Mouse (Mus musculus): ENCODE data around the gene Gm20489.
A peak's percentile ranks its signal among the peaks of the same experiment; 100 is the strongest.

The Gm20489 gene

DNA sequence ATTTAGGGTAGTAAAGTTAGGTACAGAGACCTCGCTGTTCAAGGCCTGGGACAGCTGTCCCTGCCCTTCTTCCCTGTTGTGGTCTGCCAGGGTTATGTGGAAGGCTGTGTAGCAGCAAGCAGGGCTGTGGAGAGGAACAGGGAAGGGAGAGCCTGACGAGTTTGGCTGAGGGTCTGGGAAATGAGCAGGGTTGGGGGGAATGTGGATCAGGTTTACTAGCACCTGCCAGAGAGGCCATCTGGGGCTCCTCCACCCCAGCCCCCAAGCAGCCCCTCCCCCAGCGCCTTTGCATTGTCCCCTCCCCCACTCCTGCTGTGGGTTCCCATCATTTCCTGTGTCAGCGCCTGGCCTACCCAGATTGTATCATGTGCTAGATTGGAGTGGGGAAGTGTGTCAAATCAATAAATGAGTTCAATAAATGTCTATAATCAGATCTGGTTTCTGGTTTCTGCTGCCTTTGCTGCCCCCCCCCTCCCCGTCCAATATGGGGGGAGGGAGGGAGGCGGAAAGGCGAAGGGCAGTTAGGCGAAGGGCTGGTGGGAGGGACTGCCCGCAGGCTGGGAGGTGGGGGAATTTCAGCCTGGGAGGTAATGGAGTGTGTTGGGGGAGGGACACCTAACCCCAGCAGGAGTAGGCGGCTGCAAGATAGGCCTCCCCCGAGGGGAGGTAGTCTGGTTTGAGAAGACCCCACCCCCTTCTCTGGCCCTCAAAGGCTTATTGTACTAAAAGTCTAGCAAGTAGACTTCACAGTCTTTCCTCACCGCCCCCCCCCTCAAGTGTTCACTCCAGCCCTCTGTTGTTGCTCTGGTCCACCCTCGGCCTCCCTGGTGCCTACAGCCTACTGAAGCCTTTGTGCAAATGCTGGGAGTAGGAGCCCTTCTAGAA is 8.1 kb downstream of the Gm20489 start:
- peak; percentile 90 for DNase-seq (ENCODE audit: low read depth, low spot score)

DNA sequence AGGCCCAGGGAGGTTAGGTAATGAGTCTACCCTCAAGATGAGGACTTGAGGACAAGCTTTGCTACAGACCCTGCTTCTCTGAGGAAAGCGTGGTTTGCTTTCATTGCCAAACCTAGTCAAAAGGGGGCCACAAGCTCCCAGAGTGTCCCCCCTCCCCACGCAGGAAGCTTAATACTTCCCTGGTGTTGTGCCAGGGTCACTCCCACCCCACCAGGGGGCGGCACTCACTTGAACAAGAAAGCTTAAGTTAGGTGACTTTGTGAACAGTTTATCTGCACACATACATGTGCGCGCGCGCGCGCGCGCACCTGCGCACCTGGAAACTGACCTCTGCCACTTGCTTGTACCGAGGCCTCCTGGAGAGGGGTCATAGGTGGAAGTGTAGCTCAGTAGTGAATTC is 12.2 kb downstream of the Gm20489 start:
- DNase-seq (ENCODE audit: low read depth, low spot score) = no peak

DNA sequence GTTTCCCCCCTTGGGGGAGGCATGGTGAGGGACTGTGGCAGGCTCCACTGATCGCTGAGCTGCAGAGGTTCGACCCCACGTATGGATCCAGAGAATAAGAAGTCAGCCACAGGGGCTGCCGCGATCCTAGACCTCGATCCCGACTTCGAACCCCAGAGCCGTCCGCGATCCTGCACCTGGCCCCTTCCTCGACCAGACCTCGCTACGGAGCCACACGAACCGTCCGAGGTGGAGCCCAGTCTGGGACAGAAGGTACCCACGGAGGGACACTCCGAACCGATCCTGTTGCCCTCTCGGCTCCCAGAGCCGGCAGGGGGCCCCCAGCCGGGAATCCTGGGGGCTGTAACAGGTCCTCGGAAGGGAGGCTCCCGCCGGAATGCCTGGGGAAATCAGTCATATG is 14.1 kb downstream of the Gm20489 start:
- no peak for DNase-seq (ENCODE audit: low read depth, low spot score)

DNA sequence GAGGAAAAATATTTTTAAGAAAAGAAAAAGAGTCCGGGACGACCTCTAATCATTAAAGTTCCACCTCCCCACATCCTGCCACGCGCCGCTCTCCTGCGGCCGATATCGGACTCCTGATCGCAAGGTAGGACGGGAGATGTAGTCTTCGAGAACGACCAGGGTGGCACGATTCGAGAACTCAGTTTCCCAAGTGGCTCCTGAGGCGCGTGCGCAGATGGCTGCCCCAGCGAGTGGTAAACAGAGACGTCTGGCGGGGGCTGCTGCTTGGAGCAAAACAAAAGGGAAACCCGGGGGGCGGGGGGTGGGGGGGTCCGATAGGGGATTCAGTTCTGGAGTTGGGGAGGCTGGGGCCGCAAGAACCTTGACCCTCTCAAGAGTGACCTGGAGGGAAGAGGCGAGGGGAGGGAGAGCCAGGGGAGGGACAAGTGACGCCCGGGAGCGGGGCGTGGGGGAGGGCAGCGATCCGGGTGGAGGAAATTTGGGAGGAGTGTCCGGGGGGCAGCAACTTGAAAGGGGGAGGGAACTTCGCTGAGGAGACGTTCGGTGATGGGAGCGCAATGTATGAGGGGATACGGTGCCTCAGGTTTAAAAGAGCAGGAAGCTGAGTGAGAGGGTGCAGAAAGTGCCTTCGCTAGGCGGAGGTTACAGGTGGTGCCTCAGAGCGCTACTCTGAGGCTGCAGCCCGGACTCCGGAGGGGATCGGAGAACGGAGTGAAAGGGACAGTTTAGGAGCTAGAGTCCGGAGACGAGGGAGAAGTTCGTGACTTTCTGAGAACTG is 14.7 kb downstream of the Gm20489 start, which contains the start of gene Foxo4:
Gene Foxo4, plus strand, starts transcription at position 577 of the 778 bp plus-strand sequence.
- peak; percentile 89 for DNase-seq (ENCODE audit: low read depth, low spot score)

DNA sequence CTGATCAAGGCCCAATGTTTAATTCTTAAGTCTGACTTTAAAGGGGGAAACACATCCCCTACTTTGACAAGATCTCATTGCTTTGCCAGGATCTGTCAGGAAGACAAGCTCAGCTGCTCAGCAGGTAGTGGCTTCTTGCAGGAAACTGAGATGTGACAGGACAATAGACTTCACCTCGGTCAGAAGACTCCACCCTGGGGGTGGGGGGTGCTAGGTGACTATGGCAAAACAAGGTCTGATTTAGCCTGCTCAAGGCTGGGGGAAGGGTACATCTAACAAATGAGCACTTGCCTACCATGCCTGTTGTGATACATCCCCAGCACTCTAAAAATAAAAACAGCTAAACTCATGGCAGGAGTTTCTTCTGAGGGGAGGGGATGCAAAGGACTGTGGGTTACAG is 23.8 kb downstream of the Gm20489 start:
- DNase-seq (ENCODE audit: low read depth, low spot score) = no peak

DNA sequence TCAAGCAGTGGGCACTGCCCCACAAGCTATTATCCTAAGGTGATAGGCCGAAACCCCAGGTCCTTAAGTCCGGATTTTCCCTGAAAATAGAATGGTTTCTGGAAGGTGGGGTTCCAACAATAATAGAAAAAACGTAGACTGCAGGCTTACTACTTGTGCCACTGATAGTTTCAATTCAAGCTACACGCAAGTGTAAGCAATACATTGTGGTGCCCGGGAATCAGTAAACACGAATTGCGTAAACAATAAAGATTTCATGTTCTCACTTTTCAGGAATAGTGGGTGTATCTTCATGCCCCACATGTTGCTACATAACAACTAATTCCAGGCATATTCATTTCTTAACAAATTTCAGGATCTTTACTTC is 46.0 kb downstream of the Gm20489 start:
- DNase-seq (ENCODE audit: low read depth, low spot score) = no peak

DNA sequence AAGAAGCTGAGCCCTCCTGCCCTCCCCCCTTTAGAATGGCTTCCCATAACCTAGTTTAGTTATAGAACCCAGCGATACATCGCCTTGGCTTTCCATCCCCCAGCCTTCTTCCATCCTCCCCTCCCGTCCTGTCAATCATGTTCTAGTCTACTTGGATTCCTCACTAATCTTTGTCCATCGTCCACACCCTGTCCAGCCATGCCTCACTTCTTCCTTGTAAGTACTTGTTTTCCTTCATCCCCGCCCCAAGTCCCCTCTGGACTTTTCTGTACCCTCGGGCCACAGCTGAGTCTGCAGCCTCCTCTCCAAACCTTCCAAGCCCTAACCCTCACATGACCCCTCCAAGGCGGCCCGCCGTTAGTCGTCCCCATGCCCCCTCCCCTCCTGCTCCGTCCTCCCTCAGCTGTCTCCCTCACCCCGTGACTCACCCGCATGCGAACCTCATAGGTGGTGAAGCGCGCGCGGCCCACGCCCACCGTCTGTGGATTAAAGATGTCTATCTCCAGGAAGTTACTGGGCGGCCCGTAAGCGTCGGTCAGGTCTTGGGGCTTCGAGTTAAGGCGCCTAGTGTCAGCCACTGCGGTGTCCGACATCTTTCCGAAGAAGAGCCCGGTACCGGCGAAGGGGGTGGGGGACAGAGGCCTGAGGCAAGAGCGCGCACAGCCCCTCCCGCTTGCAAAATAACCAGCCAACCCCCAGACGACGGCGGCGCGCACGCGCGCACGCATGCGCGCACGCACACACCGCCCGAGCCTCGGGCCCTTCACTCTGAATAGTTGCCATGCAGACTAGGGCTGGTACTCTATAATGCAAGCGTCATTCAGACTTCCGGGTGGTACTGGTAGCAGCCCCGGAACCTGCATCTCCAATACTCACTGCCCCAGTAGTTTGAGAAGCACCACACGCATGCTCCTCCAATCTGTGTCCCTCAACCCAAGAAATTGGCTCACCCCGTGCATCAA is 46.7 kb downstream of the Gm20489 start, which contains the start of gene Snx12:
Gene Snx12, minus strand, starts transcription at position 730 of the 962 bp plus-strand sequence.
- peak; percentile 93 for DNase-seq (ENCODE audit: low read depth, low spot score)

Data from forelimb bud, embryonic 11.5 days (tissue).